9 mouse cellular contexts compared by ENCODE assay signal in genomic region chr6:56652121-56652592, GRCm38 (mm10). TPM values are rescaled to one million over a fixed set of nuclear protein-coding genes. Genes with fewer than 3 reads are reported as not detected.
DNase-seq lines count a peak whose midpoint lies in the region; ATAC-seq and TF ChIP-seq lines count a peak whose summit lies in the region.
"Had no signal": no experiment of that assay in that cellular context is flagged by ENCODE, and none has a peak within 500 bp of the region (broad histone marks: within the 10 kb centered on the region; RNA-seq: fewer than 3 reads in every experiment).

No protein-coding gene starts in this region.

- H3K36me3 ChIP-seq in kidney, adult 2 months (ENCODE audit: control insufficient read depth, insufficient read depth, low read length), result no peaks in the 10 kb centered on the region
- no peaks in the 10 kb centered on the region for H3K36me3 ChIP-seq in forebrain, embryonic 11.5 days (ENCODE audit: control insufficient read depth, insufficient read depth, low read length)
- H3K36me3 ChIP-seq in intestine, postnatal 0 days (ENCODE audit: control insufficient read depth, insufficient read depth), result no peaks in the 10 kb centered on the region
- no peaks in the 10 kb centered on the region for H3K36me3 ChIP-seq in midbrain, embryonic 13.5 days

- peak overlapping the region; percentile 44 for H3K9ac ChIP-seq in forebrain, embryonic 11.5 days (ENCODE audit: low read length)
- no peak overlapping the region for H3K9ac ChIP-seq in intestine, postnatal 0 days (ENCODE audit: low read depth, low read length)
- H3K9ac ChIP-seq in midbrain, embryonic 13.5 days (replicated peaks), result peak overlapping the region; percentile 63

- H3K4me1 ChIP-seq in kidney, adult 2 months (ENCODE audit: control insufficient read depth, insufficient read depth, low read length), result no peaks in the 10 kb centered on the region
- no peaks in the 10 kb centered on the region for H3K4me1 ChIP-seq in brown adipose tissue, adult 24 weeks (ENCODE audit: control insufficient read depth, insufficient read depth, insufficient read length, low read length)
- no peaks in the 10 kb centered on the region for H3K4me1 ChIP-seq in forebrain, embryonic 11.5 days (replicated peaks; ENCODE audit: control insufficient read depth, insufficient read depth, low read length)
- H3K4me1 ChIP-seq in intestine, postnatal 0 days (replicated peaks; ENCODE audit: control insufficient read depth, insufficient read depth, low read length), result 0 out of 2 replicates have a peak, but pooled peaks cover 3% of the 10 kb centered on the region
- peaks cover 8% of the 10 kb centered on the region for H3K4me1 ChIP-seq in midbrain, embryonic 13.5 days (replicated peaks)

- DNase-seq in kidney, adult 2 months, result peak; percentile 2
- DNase-seq in kidney, adult 11 months, result no peak
- peak; percentile 73 for DNase-seq in forebrain, embryonic 11.5 days (ENCODE audit: low spot score)
- DNase-seq in testis, postnatal 10 days (ENCODE audit: low spot score), result peak; percentile 48
- no peak for DNase-seq in natural killer cell, adult 2 months (ENCODE audit: low spot score in 2 of 2)

- WGBS in kidney, adult 2 months, result 2% methylated on average over 36 of the region's 36 CpGs
- WGBS in forebrain, embryonic 11.5 days, result 1% methylated on average over 36 of the region's 36 CpGs
- under 1% methylated on average over 36 of the region's 36 CpGs for WGBS in intestine, postnatal 0 days
- under 1% methylated on average over 36 of the region's 36 CpGs for WGBS in midbrain, embryonic 13.5 days

- TF ChIP-seq CTCF in kidney, adult 2 months (conservative IDR thresholded peaks at IDR 0.05; ENCODE audit: insufficient read depth, insufficient read length, low read depth, low read length), result no peak
- TF ChIP-seq CTCF in intestine, postnatal 0 days (IDR thresholded peaks at IDR 0.05; ENCODE audit: low read depth), result peak; percentile 46

- H3K27me3 ChIP-seq in kidney, adult 2 months (replicated peaks; ENCODE audit: control insufficient read depth, insufficient read depth, low read length), result peaks cover 5% of the 10 kb centered on the region; the same call in 1 of the 2 replicates
- H3K27me3 ChIP-seq in forebrain, embryonic 11.5 days (ENCODE audit: control insufficient read depth, insufficient read depth, low read length), result peaks cover 8% of the 10 kb centered on the region; the same call in 1 of the 2 replicates
- H3K27me3 ChIP-seq in intestine, postnatal 0 days (replicated peaks; ENCODE audit: control insufficient read depth, insufficient read depth, low read length), result peaks cover 24% of the 10 kb centered on the region
- H3K27me3 ChIP-seq in midbrain, embryonic 13.5 days, result peaks cover 27% of the 10 kb centered on the region

- TF ChIP-seq POLR2A in kidney, adult 2 months (IDR thresholded peaks at IDR 0.05; ENCODE audit: low read depth, low read length), result no peak

- H3K27ac ChIP-seq in kidney, adult 2 months (ENCODE audit: insufficient read depth, low read depth, low read length), result no peak overlapping the region
- no peak overlapping the region for H3K27ac ChIP-seq in brown adipose tissue, adult 24 weeks (replicated peaks; ENCODE audit: low read depth, low read length)
- H3K27ac ChIP-seq in forebrain, embryonic 11.5 days (ENCODE audit: low read depth, low read length), result no peak overlapping the region
- no peak overlapping the region for H3K27ac ChIP-seq in intestine, postnatal 0 days (ENCODE audit: low read depth, low read length)
- no peak overlapping the region for H3K27ac ChIP-seq in midbrain, embryonic 13.5 days
- H3K27ac ChIP-seq: macrophage had no signal

- peak; percentile 55 for ATAC-seq in forebrain, embryonic 11.5 days (replicated peaks; ENCODE audit: low FRiP score)
- no peak for ATAC-seq in intestine, postnatal 0 days
- ATAC-seq in midbrain, embryonic 13.5 days, result peak; percentile 62

- peak overlapping the region; percentile 77 for H3K4me2 ChIP-seq in forebrain, embryonic 11.5 days (ENCODE audit: low read depth, low read length, severe bottlenecking)
- peak overlapping the region; percentile 66 for H3K4me2 ChIP-seq in intestine, postnatal 0 days (replicated peaks; ENCODE audit: low read depth)
- peak overlapping the region; percentile 87 for H3K4me2 ChIP-seq in midbrain, embryonic 13.5 days (replicated peaks)

- H3K4me3 ChIP-seq in kidney, adult 2 months (ENCODE audit: insufficient read depth, low read depth, low read length), result peak overlapping the region; percentile 8; the same call in 1 of the 2 replicates
- H3K4me3 ChIP-seq in brown adipose tissue, adult 24 weeks (ENCODE audit: insufficient read depth, low read depth, low read length), result peak overlapping the region; percentile 15
- peak overlapping the region; percentile 35 for H3K4me3 ChIP-seq in forebrain, embryonic 11.5 days (ENCODE audit: low read depth, low read length)
- H3K4me3 ChIP-seq in intestine, postnatal 0 days (ENCODE audit: low read depth, low read length), result peak overlapping the region; percentile 40
- H3K4me3 ChIP-seq in midbrain, embryonic 13.5 days (replicated peaks), result peak overlapping the region; percentile 46

- H3K9me3 ChIP-seq in forebrain, embryonic 11.5 days (ENCODE audit: control insufficient read depth, low read length), result no peaks in the 10 kb centered on the region
- no peaks in the 10 kb centered on the region for H3K9me3 ChIP-seq in intestine, postnatal 0 days (ENCODE audit: control insufficient read depth)
- H3K9me3 ChIP-seq in midbrain, embryonic 13.5 days, result no peaks in the 10 kb centered on the region

RNA-seq across cellular contexts. Expression of gene Lsm5, which starts 52.4 kb away (rescaled TPM):
- 4.0 and 7.2 TPM in 2 replicates for polyA plus RNA-seq in kidney, adult 2 months (2012; rRNA removed)
- polyA plus RNA-seq in brown adipose tissue, adult 24 weeks (2012; ENCODE audit: insufficient read depth, insufficient read length, missing spikeins), result 38.8 and 56.2 TPM in 2 replicates
- 194 and 245 TPM in 2 replicates for polyA plus RNA-seq in forebrain, embryonic 11.5 days (2014; fragmentation: Nextera tagmentation; extraction: Ambion mirVana)
- polyA plus RNA-seq in intestine, postnatal 0 days (2015; fragmentation: Nextera tagmentation; extraction: Ambion mirVana), result 84.9 TPM in 2 replicates
- 108 and 121 TPM in 2 replicates for polyA plus RNA-seq in midbrain, embryonic 13.5 days (2015; fragmentation: Nextera tagmentation; extraction: Ambion mirVana)

Comparison
In these comparisons a context has a peak if more than half of its experiments do, and no peak if none do; other contexts are left out.
1. DNase-seq: peak in kidney, adult 2 months (single experiment), forebrain, embryonic 11.5 days (single experiment) and testis, postnatal 10 days (single experiment); none in kidney, adult 11 months (single experiment) and natural killer cell, adult 2 months (0 of 2).
2. Peak in every context shown above with its lines, with median percentiles within 50 percentile points of each other: H3K4me3 ChIP-seq and H3K4me2 ChIP-seq.